Mouse (Mus musculus) common myeloid progenitor, adult 5-6 weeks (primary cell): ENCODE results near the gene Decr2. TPM values are rescaled to one million over a fixed set of nuclear protein-coding genes. Genes with fewer than 3 reads are reported as not detected.
"Not testable (repeated sequence)": the region's sequence is repeated elsewhere in the genome, so short reads cannot be mapped to it uniquely, and the experiment has no call there.

ENCODE experiments used
- ATAC-seq: replicated peaks from 2 replicates; pipeline ENCODE4 v1.8.0; 2016; ENCODE audit warnings: low read depth, mild to moderate bottlenecking, moderate TSS enrichment, inconsistent platforms; ENCODE audit not compliant: poor library complexity, severe bottlenecking
- total RNA-seq: library from RNA; stranded (forward); fragments of 200-1000, 187-1606 nt; gene quantifications from 2 replicates; pipeline ENCODE4 v1.2.3, GENCODE M21; 2017

The Decr2 gene
- 11.8 and 16.0 TPM in 2 replicates for total RNA-seq

DNA sequence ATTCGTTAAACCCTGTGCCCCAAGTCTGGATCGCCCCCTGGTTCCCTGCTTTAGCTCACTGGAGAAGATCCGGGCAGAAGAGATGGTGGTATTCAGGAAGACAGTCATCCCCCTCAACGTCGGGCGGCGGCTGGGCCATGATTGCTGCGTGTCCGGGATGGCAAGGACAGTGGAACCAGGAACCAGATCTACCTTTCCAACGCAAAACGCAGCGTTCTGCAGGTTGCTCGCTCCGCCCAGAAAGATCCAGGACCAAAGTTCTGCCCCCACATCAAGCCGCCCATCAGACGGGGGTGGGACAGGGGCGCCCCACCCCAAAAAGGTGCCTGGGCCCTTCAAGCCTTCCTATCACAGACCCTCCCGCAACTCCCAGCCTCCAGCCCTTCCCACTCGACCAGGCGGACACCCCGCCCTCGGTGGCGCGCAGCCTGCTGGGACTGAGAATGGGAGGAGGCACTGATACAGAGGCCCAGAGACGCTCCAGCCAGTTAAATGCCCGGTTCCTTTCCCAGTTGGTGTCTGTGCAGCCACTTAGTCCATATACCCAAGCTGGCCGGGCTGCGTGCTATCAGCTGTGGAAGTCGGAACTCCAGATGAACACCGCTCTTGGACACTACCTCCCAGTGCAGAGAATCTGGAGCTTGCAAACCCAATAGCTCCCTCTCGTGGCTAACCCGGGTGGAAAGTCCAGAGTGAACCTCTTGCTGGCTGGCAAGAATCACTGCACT lies at the start of gene Decr2:
Decr2 (minus strand) TSS at position 433 of the 728 bp plus-strand sequence.
- peak; percentile 91 for ATAC-seq

DNA sequence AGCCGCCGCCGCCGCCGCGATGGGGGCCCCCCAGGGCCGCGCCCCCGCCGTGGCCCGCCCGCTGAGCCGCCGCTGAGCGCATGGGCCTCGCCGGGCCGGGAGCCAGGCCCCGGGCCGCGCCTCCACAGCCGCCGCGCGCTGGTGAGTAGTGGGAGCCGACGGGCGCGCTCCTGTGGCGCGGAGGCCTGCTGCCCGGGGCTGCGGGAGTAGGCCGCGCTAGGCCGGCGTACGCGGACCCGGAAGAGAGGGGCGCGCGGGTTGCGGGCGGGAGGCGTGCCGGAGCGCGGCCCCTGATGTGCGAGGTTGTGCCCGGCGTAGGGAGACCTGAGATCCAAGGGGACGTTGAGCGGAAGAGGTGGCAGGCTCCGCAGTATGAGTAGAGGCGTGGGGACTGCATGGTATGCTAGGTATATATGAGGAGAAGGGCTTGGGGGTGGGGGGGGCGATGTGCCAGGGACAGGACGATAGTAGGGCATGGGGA lies 48.8 kb upstream of the Decr2 start:
- ATAC-seq: peak; percentile 12; the same call in 1 of the 2 replicates

DNA sequence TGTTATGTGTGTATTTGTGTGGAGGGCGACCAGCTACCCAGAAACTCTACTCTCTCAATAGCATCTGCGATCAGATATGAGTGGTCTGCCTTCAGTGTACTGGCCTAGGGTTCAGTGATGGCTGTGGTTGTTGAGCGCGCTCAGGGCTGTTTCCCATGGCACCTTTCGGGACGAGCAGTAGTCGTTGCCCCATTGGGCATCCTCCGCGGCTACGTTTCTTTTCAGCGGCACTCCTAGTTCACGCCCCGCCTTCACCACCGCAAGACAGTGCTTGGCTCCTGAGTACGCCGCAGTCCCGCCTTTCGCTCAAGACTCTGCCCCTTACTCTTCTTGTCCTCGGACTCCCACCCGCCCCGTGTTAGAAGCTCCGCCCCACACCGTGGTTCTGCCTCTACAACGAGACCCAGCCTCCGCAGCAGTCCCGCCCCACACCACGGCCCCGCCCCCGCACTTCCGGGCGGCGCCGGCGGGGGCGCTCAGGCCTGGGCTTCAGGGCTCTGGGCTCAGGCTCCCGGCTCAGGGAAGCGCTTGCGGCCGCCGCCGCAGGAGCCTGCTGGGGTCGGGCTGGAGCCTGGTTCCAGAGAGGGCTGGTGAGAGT lies 48.2 kb upstream of the Decr2 start, which contains the start of gene Axin1:
Axin1 (plus strand) TSS at position 450 of the 598 bp plus-strand sequence.
- peak; percentile 98 for ATAC-seq

DNA sequence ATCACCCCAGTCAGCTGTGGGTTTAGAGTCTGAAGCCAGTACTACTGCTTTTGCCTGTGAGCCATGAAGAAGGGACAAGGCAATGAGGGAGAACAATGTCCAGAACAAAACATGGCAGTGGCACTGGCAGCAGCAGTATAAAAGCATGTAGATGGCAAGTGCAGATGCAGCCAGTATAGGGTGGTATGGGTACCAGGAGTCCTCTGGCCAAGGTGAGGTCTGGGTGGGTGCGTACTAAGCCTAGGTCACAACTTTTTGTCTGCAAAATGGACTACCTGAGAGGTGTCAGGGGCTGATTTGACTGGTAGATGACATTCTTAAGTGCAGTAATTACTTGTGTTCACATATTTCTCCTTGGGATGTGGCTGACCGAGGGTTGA lies 47.6 kb upstream of the Decr2 start:
- ATAC-seq: no peak

DNA sequence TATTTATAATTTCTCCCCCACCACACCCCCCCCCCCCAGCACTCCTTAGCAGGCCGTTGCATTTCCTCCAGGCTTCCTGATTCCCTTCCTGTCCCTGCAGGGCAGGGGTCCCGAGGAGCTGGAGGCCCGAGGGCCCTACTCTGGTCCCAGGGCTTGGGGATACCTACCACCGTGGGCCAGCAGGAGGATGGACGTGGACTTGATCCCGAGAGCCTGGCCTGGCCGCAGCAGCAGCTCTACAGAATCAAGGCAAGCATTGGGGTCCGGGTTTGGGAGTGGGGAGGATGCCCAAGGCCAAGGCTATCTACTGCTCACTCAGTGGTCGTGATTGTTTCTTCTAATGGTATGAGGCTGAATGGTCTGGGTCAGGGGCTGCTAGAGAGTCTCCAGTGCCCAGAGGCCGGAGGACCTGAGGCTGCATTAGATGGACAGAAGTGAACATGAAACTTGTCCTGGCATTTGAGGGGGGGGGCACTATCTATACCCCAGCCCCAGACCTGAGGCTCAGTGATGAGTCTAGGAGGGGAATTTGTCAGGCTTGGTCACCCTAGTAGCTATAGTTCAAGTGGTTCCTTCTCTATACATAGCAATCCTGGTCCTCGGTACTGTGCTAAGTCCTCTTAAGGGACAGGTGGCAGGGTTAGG lies 47.1 kb upstream of the Decr2 start:
- no peak for ATAC-seq

DNA sequence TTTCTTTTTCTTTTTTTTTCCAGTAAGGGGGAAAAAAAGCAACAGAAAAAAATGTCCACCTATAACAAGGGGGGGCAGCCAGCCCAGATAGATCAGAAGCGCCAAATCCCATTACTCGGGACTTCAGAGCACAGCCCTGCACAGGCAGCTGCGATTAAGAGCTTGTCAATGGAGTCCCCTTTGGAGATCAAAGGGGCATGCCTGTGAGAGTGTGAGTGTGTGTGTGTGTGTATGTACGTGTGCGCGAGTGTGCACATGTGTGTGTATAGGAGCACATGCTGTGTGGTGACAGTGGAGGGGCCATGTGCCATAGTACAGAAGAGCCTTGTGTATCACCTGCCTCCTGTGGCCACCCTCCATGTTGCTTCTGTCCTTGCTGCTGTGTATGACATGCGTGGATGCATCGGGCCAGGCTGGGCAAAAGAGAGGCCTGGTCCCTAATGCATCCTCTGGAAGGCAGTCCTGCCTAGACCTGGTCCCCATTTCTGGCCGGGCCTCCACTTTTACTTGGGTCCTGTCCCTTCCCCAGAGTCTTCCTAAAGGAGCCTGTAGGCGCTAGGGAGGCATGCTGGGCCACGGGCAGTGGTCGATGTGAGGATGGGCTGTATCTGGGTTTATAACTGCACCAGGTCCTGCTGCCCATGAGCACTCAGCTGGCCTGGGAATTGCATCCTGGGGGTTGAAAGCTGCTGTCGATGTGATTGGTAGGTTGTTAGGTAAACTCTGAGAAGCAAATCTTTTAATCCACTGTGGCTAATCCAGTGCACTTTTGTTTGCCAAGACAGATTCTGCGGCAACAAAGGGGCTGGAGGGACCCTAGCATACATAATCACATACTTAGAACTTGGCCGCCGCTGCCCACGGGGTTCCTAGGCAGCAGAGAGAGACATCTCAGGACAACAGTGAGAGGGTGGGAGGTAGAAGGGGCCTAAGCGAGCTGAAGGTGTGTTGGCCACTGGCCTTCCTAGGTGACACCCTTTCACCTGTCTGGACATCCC lies 42.0 kb upstream of the Decr2 start:
- no peak for ATAC-seq

DNA sequence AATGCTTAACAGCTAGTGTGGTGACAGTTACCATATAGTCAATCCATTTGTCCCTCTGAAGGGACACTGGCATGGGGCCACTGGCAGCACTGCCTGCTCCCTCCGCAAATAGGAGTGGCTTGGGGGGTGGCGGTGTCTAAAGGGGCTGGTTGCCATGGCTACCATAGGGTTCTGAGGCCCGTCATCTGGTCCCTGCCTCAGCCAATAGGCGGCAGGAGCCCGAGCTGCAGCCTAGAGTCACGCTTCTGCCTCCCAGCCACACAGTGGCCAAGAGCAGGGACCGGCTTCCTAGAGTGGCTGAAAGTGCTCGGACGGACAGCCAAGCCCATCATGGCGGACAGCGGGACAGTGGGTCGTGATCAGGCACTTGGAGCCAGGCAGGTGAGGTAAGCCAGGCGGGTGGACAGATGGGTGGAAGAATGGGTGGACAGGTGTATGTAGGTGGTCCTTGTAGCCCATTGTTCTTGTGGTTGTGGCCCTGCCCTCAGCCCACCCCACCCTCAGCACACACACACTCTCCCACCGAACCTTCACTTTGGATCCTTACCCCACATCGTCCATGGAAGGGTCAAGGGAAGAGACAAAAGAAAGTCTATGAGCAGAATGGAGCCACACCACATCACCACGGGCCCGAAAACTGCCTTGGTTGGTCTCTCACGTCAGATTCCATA lies 41.1 kb upstream of the Decr2 start:
- no peak for ATAC-seq

DNA sequence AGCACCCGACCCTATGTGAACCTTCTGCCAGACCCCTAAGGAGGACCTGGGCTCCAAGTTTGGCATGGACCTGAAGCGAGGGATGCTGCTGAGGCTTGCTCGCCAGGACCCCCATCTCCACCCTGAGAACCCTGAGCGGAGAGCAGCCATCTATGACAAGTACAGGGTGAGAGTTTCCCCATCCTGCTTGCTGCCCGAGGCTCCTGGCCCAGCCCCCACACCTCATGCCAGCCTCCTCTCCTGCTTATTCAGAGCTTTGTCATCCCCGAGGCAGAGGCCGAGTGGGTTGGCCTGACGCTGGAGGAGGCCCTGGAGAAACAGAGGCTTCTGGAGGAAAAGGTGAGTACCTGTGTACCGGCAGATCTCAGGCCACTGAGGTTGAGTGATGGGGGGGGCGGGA lies 35.1 kb upstream of the Decr2 start:
- ATAC-seq: no peak

DNA sequence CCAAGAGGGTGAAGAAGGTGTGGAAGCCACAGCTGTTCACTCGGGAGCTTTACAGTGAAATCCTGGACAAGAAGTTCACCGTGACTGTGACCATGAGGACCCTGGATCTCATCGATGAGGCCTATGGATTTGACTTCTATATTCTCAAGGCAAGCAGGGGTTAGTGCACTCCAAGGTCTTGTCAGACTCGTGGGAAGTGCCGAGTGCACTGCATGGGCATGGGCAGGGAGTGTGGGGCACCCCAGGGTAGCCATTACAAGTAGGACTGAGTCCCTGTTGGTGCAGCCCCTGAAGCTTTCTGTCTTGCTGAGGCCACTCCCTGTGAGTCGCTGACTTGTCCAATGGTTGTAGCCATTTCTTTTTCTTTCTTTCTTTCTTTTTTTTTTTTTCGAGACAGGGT lies 34.4 kb upstream of the Decr2 start:
- ATAC-seq: no peak

DNA sequence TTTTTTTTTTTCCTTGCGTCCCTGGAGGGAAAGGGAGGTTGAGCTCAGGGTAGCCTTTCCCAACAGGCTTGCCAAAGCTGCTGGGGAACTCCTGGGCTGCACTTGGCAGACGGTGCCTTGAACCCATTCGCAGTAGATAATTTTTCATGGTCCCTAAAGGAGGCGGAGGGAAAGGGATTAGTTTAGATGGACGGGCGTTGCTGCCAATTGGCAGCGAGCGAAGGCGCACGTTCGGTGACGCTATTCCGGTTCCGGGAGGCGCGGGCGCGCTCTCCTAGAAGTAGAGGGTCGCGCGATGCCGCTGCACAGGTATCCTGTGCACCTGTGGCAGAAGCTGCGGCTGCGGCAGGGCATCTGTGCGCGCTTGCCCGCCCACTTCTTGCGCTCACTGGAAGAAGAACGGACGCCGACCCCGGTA lies 33.1 kb upstream of the Decr2 start, which contains the start of gene Mrpl28:
Mrpl28 (plus strand) TSS at position 234 of the 418 bp plus-strand sequence.
- ATAC-seq: peak; percentile 82

DNA sequence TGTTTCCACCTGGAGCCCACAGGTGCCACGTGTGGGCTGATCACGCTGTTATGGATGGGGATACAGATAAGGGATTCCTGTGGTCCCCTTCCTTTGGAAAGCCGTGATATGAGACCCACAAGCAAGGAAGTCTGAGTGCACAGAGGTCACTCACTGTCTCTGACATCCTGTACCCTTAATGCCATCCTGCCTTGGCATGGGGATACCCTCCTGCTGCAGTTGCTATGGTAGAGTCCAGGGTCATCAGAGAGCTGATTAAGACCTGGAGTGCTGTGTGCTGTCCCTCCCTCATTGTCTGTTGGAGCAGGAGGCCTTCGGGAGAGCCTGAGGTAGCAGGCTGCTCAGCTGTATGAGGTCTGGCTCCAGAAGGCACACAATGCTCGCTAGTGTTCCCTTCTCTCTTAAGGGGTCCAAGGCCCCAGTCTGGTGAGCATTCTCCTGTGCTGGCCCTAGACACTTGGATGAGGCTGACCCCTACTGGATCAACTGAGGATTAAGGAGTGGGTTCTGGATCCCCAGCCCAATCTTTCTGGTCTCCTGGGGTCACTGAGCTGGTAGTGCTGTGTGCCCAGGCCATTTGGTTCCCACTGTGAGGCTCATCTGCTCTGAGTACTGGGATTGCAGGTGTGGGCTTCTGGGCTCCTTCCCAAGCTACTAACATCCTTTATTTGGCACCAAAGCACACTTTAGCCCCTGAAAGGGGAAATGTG lies 32.4 kb upstream of the Decr2 start:
- no peak for ATAC-seq

DNA sequence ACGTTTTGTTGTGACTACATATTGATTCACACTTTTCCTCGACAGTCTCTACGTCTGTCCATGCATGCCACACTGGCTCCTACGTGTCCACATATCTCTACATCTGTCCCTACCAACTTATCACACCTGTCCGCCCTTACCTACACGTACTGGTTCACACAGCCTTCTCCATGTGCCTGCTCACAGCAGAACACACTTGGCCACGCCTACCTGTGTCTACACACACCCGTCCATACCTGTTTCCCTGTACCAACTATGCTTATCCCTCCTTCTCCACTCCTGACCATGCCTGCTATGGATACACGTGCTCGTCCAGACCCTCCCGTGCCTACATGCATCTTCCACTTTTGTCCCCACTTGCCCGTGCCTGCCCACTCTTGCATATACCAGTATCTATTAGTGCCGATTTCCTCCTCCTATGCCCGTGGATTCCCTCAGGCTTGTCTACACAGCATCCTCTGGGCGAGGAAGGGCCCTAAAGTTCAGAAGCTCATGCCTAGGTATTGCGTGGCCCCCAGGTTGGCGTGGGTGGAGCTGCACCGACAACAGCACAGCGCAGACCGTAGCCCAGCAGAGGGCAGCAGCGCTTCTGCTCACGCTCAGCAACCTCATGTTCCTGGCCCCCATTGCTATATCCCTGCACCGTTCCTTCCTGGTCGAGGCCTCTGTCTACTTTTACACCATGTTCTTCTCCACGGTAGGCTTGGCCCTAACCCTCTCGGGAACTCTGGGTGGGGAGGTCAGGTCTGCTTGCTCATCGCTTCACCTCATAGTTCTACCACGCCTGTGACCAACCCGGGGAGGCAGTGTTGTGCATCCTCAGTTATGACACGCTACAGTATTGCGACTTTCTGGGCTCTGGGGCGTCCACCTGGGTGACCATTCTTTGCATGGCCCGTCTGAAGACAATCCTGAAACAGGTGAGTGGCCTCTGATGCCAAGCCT lies 29.9 kb upstream of the Decr2 start:
- peak; percentile 73 for ATAC-seq

DNA sequence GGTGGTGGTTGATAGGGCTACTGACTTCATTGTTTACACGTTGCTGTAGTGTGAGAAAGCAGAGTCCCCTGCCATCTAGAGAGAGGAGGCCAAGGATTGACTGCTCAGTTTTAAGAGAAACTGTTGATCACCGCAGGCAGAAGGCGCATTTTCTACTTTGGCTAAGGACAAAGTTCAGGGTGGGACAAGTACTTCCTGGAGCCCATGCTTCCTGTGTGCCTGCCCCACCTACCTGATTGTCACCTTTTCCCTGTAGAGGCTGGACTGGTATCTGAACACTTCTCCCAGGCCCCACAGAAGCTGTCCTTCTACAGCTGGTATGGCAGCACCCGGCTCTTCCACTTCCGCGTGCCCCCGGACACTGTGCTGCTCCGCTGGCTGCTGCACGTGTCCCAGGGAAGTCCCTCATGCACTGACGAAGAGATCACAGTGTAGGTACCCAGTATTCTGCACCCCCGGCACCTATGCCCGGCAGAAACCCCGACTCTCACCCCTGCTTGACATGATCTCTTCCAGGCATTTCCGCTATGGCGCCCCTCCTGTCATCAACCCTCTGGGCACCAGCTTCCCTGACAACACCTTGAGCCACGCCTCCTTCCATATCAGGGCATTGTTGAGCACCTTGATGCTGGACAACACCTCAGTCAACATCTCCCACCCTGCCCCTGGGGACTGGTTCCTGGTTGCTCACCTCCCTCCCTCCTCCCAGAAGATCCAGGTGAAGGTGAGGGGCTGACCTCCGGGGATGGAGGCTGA lies 26.5 kb upstream of the Decr2 start:
- no peak for ATAC-seq

DNA sequence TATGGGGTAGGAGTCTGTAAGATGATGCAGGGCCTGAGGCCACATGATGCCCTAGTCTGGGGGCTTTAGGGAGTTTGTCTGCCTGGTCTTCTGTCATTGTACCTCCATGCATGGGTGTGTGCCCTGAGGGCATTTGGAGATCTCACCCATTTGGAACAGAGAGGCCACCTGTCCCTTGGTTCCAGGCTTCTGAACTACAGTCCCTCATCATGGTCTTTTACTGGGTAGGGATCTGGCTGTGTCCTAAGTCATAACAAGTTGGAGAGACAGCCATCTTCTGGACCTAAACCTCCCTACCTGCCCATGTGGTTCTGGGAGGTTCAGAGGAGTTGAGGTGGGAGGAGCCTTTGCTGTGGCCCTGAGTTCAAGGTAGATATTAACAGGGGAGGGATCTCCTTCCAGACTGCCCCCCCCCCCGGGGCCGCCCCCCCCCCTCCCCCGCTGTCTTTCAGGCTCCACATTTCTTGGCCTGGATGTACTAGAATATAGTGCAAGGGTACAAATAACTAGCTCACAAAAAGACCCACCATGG lies 25.9 kb upstream of the Decr2 start:
- ATAC-seq: no peak

DNA sequence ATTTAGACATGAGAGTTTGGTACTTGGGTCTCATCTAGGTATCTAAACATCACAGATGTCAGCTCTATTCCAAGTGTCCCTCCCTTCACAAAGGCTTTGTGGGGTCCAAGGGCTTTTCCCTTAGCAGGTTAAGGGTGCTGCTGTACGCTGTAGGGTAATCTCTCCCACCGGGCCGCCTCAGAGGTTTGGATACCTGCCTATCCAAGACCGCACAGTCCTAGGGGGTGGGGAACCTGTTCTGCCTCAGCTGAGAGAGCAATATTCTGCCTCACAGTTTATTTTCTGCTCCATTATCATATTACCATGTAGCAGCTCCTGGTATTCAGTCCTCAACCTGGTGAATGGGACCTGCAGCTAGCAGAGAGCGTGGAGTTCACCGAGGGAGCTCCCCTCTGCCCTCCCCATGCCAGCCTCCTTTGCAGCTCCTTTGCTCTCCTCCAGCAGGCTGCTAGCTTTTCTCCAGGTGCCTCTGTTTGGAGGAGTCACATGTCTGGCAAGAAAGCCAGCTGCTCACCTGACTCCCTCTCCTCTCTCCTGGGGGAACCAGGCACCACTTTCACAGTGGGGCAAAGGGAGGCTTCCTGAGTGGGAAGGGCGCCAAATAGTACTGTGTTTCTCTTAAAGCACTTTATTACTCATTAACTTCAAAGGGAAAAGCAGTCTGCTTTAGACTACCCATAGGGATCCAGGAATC lies 25.2 kb upstream of the Decr2 start:
- no peak for ATAC-seq

DNA sequence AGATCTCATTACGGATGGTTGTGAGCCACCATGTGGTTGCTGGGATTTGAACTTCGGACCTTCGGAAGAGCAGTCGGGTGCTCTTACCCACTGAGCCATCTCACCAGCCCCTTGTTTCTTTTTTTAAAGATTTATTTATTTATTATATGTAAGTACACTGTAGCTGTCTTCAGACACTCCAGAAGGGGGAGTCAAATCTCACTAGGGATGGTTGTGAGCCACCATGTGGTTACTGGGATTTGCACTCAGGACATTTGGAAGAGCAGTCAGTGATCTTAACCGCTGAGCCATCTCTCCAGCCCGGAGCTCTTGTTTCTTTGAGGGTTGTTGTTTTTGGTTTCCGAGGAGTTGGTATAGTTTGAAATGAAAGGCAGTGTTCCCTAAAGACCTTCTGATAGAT lies 24.3 kb upstream of the Decr2 start:
- not testable (repeated sequence) for ATAC-seq
